10 mouse cellular contexts compared by ENCODE assay signal in the genomic region with DNA sequence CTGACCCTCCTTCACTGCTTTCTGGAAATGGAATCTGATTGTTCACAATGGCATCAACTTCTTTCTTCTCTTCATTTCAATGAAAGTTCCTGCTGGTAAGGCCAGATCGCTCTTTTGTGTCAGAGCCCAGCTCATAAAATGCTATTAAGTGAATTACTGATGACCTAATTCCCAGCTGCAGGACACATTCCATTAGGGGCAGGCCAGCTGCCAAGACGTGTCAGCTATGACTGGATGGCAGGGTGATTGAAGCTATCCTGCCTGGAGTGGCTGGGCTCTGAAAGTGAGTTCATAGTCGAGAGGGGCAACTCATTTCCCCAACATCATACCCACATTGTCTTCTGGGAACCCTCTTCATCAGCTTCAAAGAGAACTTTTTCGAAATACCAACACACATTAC.
DNase-seq lines count a peak whose midpoint lies in the region; ATAC-seq and TF ChIP-seq lines count a peak whose summit lies in the region.
"Had no signal": no experiment of that assay in that cellular context is flagged by ENCODE, and none has a peak within 500 bp of the region (broad histone marks: within the 10 kb centered on the region; RNA-seq: fewer than 3 reads in every experiment).

No protein-coding gene starts in this region.

- WGBS in heart, adult 2 months: 20% methylated on average over 4 of the region's 4 CpGs
- WGBS in heart, embryonic 12.5 days: 39% methylated on average over 4 of the region's 4 CpGs
- 20% methylated on average over 4 of the region's 4 CpGs for WGBS in limb, embryonic 11.5 days

- H3K9me3 ChIP-seq in heart, embryonic 12.5 days (replicated peaks): no peaks in the 10 kb centered on the region
- H3K9me3 ChIP-seq in limb, embryonic 11.5 days (ENCODE audit: control insufficient read depth, low read length): no peaks in the 10 kb centered on the region
- H3K9me3 ChIP-seq: liver, embryonic 15.5 days; neural tube, embryonic 12.5 days had no signal

- no peak for TF ChIP-seq POLR2A in heart, adult 2 months (IDR thresholded peaks at IDR 0.05; ENCODE audit: insufficient read depth, low read depth, low read length)

- H3K4me3 ChIP-seq in heart, adult 2 months: no peak overlapping the region
- H3K4me3 ChIP-seq in heart, embryonic 12.5 days: no peak overlapping the region
- no peak overlapping the region for H3K4me3 ChIP-seq in limb, embryonic 11.5 days (ENCODE audit: low read depth, low read length)
- H3K4me3 ChIP-seq: liver, embryonic 15.5 days; neural tube, embryonic 12.5 days had no signal

- no peak overlapping the region for H3K27ac ChIP-seq in heart, adult 2 months
- no peak overlapping the region for H3K27ac ChIP-seq in heart, embryonic 12.5 days (ENCODE audit: poor library complexity, severe bottlenecking)
- no peak overlapping the region for H3K27ac ChIP-seq in limb, embryonic 11.5 days (replicated peaks; ENCODE audit: low read depth, low read length)
- H3K27ac ChIP-seq: liver, embryonic 15.5 days; neural tube, embryonic 12.5 days had no signal

- DNase-seq in heart, adult 2 months: peak; percentile 33 to 43
- DNase-seq in NIH3T3 (ENCODE audit: low read depth): peak; percentile 9
- DNase-seq in gastrocnemius, postnatal 10 days: peak; percentile 43
- DNase-seq in limb, embryonic 11.5 days (ENCODE audit: low spot score): peak; percentile 24
- no peak for DNase-seq in T-cell, adult 2 months (ENCODE audit: low spot score)
- DNase-seq in left cerebral cortex, adult 9 months (ENCODE audit: low spot score in 2 of 2): no peak
- no peak for DNase-seq in spleen, postnatal 14 days (ENCODE audit: low spot score in 2 of 2)

- no peak overlapping the region for H3K4me2 ChIP-seq in heart, embryonic 12.5 days
- no peak overlapping the region for H3K4me2 ChIP-seq in limb, embryonic 11.5 days (ENCODE audit: low read depth, severe bottlenecking)
- H3K4me2 ChIP-seq: liver, embryonic 15.5 days; neural tube, embryonic 12.5 days had no signal

- H3K27me3 ChIP-seq in heart, adult 2 months (ENCODE audit: control insufficient read depth, insufficient read depth, low read length): no peaks in the 10 kb centered on the region
- no peaks in the 10 kb centered on the region for H3K27me3 ChIP-seq in heart, embryonic 12.5 days (replicated peaks)
- H3K27me3 ChIP-seq in limb, embryonic 11.5 days (ENCODE audit: control insufficient read depth, insufficient read depth, low read length): no peaks in the 10 kb centered on the region
- H3K27me3 ChIP-seq: liver, embryonic 15.5 days; neural tube, embryonic 12.5 days had no signal

- no peak for TF ChIP-seq EP300 in heart, adult 2 months (IDR thresholded peaks at IDR 0.05; ENCODE audit: insufficient read depth, low read depth, low read length)

- no peak overlapping the region for H3K9ac ChIP-seq in heart, adult 2 months (ENCODE audit: low read depth, low read length)
- no peak overlapping the region for H3K9ac ChIP-seq in heart, embryonic 12.5 days
- no peak overlapping the region for H3K9ac ChIP-seq in limb, embryonic 11.5 days (ENCODE audit: low read length)
- H3K9ac ChIP-seq: liver, embryonic 15.5 days; neural tube, embryonic 12.5 days had no signal

- no peaks in the 10 kb centered on the region; the same call in 1 of the 2 replicates for H3K4me1 ChIP-seq in heart, adult 2 months (ENCODE audit: control insufficient read depth, insufficient read depth, low read length)
- H3K4me1 ChIP-seq in heart, embryonic 12.5 days (replicated peaks): peaks cover 13% of the 10 kb centered on the region
- no peaks in the 10 kb centered on the region for H3K4me1 ChIP-seq in limb, embryonic 11.5 days (ENCODE audit: control insufficient read depth, insufficient read depth, low read length)
- H3K4me1 ChIP-seq: liver, embryonic 15.5 days had no signal

- no peak for TF ChIP-seq CTCF in heart, adult 2 months (IDR thresholded peaks at IDR 0.05)

- no peaks in the 10 kb centered on the region for H3K36me3 ChIP-seq in heart, adult 2 months (ENCODE audit: control insufficient read depth, insufficient read depth, low read length)
- no peaks in the 10 kb centered on the region for H3K36me3 ChIP-seq in heart, embryonic 12.5 days
- no peaks in the 10 kb centered on the region for H3K36me3 ChIP-seq in limb, embryonic 11.5 days (ENCODE audit: control insufficient read depth, insufficient read depth, low read length)
- H3K36me3 ChIP-seq: liver, embryonic 15.5 days; neural tube, embryonic 12.5 days had no signal

- no peak for ATAC-seq in heart, embryonic 12.5 days (ENCODE audit: insufficient number of reproducible peaks, low FRiP score)
- ATAC-seq in limb, embryonic 11.5 days (ENCODE audit: insufficient number of reproducible peaks, low FRiP score, low TSS enrichment, low read depth): no peak

- H3K79me2 ChIP-seq in heart, adult 2 months (replicated peaks; ENCODE audit: control insufficient read depth, insufficient read depth, low read length): no peaks in the 10 kb centered on the region

- intact Hi-C loops in heart, adult 2 months (cut with DNase I): no loop called here

Comparison
In these comparisons a context has a peak if more than half of its experiments do, and no peak if none do; other contexts are left out.
1. DNase-seq: peak in heart, adult 2 months (2 of 2), NIH3T3 (single experiment), gastrocnemius, postnatal 10 days (single experiment) and limb, embryonic 11.5 days (single experiment); none in T-cell, adult 2 months (single experiment), left cerebral cortex, adult 9 months (0 of 2) and spleen, postnatal 14 days (0 of 2).